Mouse (Mus musculus) E14TG2a.4 (cell line): ENCODE measurements around the gene Gadl1.

Experiments
- CTCF ChIP-seq: conservative IDR thresholded peaks from 2 replicates; pipeline ENCODE4 v1.5.1; 2014; ENCODE audit warnings: low read length
- NANOG ChIP-seq: IDR thresholded peaks from 2 replicates; pipeline ENCODE4 v1.6.1; 2014; ENCODE audit warnings: borderline replicate concordance, low read length, mixed read lengths
- POU5F1 ChIP-seq: IDR thresholded peaks from 2 replicates; pipeline ENCODE4 v1.6.1; 2014; ENCODE audit warnings: low read length, borderline replicate concordance

GRCm38 (mm10) chr9:116085999-116086398 lies 176.7 kb downstream of the Gadl1 start:
- no peak for TF ChIP-seq CTCF
- TF ChIP-seq POU5F1 = no peak
- TF ChIP-seq NANOG = no peak
